Mouse (Mus musculus) erythroblast, adult 5-6 weeks (primary cell): ENCODE results near the gene Sez6l2. TPM values are rescaled to one million over a fixed set of nuclear protein-coding genes. Genes with fewer than 3 reads are reported as not detected.

Experiments
- ATAC-seq: replicated peaks from 2 replicates; pipeline ENCODE4 v1.8.0; 2016; ENCODE audit warnings: moderate number of reproducible peaks, mild to moderate bottlenecking, moderate TSS enrichment, inconsistent platforms; ENCODE audit not compliant: poor library complexity, low FRiP score, severe bottlenecking
- total RNA-seq, 2 experiments: library from RNA; stranded (forward) in 1 of 2; stranded (reverse) in 1 of 2; fragments of 150-400 nt in 1 of 2; fragments of 200-764, 138-1000 nt in 1 of 2; gene quantifications; 2 replicates each; pipeline versions ENCODE4 v1.2.3 to v1.2.4; 2015 to 2017; ENCODE audit warnings: low replicate concordance in 2 of 2

Sez6l2 gene
- total RNA-seq, 2 experiments from 2014 or later: not detected

DNA sequence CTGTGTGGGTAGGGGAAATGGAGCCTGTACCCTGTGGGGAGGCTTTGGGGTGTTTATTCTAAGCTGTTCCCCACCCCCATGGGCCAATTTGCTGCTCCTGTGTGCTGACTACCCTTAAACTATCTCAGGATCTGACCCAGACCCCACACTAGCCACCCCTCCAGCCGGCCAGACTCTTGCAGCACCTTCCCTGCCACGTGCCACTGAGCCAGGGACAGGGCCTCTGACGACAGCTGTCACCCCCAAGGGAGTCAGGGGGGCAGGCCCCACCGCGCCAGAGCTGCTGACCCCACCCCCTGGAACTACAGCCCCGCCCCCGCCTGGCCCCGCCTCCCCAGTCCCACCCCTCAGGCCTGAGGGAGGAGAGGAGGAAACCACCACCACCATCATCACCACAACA is 2.3 kb downstream of the Sez6l2 start:
- no peak for ATAC-seq

DNA sequence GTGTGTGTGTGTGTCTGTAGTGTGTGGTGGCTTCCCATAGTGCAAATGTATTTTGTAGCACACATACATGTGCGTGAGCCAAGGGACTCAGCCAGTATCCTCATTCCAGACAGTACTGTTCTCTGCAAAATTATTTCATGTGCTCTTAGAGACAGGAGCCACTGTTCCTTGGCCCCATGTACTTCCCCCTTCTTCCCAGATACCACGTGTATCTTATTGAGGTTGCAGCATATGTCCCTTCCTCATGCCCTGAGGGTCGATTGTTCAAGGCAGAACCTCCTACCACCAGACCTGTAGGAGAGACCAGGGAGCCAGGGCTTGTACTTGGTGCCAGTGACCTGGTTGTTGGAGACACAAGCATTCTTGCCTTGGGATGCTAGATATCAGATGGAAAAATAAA is 4.8 kb downstream of the Sez6l2 start:
- ATAC-seq: no peak

DNA sequence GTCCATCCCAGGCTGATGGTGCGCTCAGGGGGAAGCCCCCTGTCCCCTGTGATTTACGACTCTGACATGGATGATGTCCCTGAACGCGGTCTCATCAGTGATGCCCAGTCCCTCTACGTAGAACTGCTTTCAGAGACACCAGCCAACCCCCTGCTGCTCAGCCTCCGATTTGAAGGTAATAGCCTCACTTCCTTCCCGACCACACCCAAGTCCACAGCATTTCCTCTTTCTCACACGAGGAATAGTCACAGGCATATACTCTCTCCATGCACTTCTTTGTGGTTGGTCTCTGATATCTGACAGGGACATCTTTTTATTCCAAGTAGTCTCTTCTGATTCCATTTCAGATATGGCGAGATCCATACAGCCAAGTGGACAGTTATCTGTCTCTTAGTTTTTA is 9.4 kb downstream of the Sez6l2 start:
- no peak for ATAC-seq

DNA sequence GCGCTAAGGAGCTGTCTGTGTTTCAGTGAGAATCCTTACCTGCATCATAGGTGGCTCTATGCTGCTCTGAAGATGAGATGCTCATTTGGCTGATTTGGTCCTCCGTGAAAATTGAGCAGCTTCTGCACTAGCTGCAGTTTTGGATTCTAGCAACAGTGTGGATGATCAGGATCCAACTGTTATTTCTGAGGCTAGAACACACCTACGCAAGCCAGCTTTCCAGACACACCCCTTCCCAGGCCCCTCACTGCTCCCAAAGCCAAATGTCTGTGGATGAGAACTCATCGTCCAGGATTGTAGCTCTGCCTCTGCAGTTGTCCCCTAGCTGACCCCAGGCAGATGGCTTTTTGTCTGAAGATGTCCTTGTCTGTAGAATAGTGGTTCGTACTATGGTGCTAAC is 10.7 kb downstream of the Sez6l2 start:
- no peak for ATAC-seq

DNA sequence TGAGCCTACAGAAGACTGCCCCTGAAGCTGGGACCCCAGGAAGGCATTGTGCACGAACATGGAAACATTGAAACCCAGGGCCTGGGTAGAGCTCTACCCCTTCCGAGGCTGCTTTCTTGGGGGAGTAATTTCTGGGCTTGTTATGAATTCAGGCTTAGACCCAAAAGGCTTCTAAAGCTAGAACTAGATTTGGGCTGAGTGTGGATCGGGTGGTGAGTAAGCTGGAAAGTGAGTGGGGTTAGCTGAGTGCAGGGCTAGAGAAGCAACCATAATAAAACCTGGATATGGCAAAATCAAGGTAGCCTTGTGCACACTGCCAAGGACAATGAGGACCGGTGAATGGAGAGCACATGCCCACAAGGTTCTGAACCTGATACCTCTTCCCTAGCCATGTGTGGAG is 11.6 kb downstream of the Sez6l2 start:
- no peak for ATAC-seq

DNA sequence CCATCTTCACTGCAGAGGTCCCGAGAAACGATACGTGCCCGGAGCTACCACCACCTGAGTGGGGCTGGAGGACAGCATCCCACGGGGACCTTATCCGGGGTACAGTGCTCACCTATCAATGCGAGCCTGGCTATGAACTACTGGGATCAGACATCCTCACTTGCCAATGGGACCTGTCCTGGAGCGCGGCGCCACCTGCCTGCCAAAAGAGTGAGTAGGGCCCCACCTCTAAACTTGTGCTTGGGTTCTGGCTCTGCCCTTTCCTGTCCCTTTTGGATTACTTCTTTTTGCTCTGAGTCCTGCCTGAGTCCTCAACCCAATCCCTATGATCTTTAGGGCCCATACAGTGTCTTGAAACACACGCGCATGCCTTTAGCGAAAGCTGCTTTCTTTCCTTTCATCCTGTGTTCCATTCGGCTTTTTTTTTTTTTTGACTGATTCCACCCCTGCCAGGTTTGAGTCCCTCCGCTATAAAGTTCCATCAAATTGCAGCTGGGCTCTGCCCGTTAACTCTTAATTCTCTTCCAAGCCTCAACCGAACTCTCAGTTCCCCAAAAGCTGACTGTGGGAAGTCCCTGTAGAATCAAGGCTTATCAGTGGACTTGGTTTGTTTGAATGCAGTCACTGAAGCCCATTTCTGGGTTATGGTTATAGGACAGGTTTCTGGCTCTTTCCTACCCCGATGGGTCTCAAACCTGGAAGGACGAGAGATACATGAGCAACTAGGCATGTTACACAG is 13.4 kb downstream of the Sez6l2 start:
- ATAC-seq: no peak

DNA sequence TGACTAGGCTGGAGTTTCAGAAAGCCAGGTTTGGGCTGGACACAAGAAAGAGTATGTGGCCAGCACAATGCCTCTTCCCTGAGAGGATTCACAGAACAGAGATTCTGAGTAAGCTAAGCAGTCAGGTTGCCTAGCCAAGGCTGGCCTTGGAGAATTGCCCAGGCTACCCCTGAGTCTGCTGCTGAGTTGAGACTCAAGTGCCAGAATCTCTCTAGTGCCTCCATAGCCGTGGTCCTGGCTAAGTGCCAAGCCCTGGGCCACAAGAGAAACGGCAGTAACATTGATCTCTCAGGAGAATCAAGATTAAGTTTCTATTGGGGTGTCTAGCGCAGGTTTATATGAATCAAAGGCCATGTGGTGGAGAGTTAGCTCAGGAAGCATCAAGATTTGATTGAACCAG is 15.2 kb downstream of the Sez6l2 start:
- no peak for ATAC-seq

DNA sequence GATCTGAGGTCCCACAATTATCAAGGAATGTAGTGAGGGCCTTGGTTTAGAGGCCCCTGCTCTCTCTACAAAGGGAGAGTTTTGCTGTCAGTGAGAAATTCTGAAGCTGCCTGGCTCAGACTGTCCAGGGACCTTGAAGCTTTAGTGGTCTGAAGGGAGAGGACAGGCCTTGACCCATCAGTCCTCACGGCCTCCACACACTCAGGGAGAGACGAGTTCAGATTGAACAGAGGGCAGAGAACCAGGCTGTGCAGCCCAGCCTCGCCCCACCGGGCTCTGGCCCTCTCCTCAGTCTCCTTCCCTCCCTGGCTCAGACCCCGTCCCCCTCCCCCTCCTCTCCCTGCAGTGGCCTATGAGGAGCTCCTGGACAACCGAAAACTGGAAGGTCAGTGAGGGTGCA is 17.0 kb downstream of the Sez6l2 start:
- ATAC-seq: no peak

DNA sequence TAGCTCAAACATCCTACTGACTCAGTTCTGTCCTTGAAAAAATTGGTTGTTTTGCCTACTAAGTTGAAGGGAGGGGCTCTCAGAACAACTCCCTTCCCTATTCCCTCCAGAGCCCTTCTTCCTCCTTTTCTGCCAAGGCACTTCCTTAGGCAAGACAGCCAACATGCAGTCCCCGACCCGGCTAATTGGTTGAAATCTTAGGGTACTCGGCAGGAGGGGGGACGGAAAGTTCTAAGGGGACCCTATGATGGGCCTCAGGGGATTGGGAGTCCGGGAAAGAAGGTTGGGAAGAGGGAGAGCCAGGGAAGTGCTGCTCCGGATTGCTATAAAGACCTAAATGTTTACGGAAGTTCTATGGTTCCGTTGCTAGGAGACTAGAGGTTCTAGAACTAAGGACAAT is 25.1 kb downstream of the Sez6l2 start:
- ATAC-seq: no peak

DNA sequence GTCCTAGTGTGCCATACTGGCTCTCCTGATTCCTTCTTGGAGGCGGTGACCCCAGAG is 25.4 kb downstream of the Sez6l2 start, which contains the start of gene Cdipt:
Gene Cdipt, plus strand, starts transcription at position 22 of the 57 bp plus-strand sequence.
- ATAC-seq: no peak

DNA sequence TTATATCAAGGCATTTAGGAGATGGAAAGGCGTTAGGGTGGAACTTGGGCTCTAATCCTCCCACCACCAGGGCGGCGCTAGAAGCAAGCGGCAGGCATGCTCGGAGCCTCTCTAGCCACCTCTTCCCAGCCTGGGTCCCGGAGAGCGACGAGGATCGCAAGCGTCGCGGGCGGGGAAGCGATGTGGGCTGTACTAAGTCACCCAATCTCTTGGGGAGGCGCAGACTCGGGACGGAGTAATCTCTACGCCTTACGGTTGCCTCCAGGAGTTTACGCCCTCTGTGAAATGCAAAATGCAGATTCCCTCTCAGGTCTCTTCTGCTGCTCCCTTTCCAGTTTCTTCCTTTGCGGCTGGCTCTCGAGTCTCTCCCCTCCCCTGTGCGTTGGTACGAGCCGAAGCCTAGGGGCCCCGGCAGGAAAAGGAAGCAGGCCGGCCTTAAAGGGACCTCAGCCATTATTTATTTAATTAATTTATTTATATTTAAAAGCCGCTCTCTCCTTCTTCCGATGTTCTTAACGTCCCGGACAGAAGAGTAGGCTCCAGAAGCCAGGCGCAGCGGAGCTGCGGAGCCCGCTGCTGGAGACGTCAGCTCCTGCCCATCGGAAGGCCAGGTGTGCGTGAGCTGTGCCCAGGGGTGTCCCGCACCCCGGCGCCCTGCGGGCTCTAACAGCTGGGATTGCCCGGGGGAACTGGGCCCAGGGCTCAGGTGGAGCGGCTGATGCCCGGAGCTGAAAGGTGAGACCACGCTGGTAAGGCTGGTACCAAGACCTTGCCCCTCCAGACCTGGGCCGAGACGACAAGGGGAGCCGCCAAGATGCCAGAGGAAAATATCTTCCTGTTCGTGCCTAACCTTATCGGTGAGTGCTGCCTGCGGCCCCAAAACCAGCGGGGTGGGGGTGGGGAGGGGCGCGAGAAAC is 25.8 kb downstream of the Sez6l2 start, which contains the start of gene Cdiptos:
Gene Cdiptos, minus strand, starts transcription at position 149 of the 917 bp plus-strand sequence.
- peak; percentile 93 for ATAC-seq

DNA sequence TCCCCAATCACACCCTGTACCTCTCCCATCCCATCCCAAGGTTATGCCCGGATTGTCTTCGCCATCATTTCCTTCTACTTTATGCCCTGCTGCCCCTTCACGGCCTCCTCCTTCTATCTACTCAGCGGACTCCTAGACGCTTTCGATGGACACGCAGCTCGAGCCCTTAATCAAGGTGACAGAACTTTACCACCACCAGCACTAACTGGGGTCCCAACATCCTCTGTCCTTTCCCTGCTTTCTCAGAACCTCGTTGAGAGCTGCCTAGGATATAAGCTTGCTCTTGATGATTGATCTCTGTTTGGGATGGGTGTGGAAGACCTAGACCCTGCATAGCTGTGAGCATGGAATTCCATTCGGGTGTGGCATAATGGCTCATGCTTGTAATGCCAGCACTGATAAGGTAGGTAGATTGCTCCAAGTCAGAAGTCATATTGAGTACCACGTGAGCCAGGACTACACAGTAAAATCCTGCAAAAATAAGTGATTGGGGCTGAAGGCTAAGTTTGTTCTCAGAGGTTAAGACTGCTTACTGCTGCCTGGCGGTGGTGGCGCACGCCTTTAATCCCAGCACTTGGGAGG is 26.6 kb downstream of the Sez6l2 start:
- no peak for ATAC-seq

DNA sequence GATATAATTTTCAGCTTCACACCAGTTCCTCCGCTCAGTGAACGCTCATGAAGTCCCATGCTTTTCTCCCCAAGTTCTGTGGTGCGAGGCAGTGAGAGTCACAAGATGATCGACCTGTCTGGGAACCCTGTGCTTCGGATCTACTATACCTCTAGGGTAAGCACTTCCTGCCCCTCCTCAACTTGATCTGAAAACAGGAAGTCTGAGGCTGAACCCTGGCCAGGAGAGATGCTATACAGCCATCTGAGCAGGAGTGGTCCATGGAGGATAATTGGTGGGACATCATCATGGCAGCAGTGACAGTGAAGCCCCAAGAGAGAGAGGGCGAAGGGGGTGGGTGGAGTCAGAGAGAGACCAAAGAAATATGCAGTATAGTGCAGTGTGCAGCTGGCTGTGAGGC is 28.5 kb downstream of the Sez6l2 start:
- no peak for ATAC-seq

DNA sequence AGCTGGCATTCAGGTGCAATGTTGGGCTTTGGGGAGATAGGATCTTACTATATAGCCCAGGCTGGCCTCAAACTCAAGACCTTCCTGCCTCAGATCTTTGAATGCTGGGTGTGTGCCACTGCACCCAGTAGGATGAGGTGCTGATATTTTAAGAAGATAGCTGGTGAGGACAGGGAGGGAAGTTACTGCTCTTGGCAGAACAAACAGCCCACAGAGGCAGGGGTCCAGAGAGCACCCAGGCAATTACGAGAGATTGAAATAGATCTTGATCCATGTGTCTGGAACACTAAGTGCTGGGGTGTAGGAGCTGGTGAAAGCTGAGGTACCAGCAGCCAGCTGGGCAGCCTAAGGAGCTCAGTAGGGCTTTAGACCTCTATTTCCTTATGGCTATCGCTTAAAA is 31.2 kb downstream of the Sez6l2 start:
- no peak for ATAC-seq

DNA sequence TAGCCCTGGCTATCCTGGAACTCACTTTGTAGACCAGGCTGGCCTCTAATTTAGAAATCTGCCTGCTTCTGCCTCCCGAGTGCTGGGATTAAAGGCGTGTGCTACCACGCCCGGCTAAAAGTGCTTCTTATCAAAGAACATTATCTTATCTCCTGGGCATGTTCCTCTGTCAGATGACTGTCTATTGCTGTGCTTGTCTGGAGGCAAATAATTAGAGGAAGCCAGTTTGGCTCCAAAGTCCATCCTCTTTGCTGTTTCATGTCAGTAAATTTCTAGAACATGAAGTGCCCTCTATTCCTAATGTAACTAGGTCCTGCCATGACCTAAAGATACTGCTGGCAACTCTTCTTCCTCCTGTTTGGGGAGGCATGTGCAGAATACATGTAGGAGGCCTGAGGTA is 31.7 kb downstream of the Sez6l2 start:
- no peak for ATAC-seq

DNA sequence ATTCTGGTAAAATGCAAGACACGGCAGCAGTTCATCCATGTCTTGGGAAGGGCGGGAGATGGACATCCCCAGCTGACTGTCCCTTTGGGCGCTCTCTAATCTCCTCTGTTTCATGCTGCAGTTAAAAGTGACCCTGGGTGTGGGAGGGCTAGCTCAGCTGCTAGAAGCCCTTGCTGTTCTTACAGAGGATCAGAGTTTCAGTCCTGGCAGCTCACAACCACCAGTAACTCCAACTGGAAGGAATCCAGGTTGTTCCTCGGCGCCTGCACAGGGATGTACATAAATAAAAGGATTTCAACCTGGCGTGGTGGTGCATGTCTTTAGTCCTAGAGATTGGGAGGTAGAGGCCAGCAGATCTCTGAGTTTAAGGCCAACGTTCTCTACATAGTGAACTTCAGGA is 32.8 kb downstream of the Sez6l2 start:
- ATAC-seq: no peak

DNA sequence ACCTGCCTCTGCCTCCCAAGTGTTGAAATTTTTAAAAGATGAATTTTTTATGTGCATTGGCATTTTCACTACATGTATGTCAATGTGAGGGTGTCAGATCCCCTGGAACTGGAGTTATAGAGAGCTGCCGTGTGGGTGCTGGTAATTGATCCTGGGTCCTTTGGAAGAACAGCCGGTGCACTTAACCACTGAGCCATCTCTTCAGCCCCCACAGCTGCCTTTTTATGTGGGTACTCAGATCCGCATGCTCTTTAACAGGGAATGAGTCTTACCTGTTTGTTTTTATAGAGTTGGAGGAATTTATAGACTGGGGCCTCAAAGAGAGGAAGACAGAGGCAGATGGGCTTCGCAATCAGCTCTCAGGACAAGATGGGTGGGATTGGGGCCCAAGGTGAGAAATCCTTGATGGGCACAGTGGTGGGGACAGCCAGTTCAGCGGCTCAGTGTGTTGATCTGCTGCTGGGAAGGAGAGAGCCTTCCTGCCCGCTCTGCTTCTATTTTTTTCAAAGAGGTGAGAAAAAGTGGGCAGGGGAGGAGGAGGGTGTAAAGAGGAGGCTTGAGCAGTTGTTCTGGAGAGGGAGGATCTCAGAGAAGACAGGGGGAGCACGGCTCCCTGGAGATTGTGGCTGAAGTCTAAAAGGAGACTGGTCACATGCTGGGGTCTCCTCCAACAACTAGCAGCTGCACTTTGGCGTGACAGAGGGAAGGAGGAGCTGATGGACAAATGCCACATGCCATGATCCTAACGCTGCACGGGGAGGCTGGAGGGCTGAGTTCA is 34.5 kb downstream of the Sez6l2 start:
- ATAC-seq: no peak

DNA sequence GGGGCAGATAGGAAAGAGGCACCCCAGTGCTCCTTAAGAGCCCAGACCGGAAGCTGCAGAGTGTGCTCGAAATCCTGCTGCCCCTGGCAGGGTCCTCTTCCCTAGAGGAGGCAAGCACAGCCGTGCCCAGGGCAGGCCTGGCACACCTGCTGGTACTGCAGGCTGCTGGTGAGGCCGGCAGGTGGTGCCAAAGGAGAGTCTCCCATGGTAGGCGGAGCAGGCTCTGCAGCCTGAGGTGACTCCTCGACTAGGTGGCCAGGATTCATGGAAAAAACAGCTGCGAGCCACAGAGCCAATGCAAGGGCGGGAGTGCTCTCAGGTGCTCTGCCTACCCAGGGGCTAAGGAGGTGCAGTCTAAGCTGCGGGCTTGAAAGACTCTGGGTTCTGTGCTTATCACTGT is 36.0 kb downstream of the Sez6l2 start:
- ATAC-seq: peak; percentile 67

DNA sequence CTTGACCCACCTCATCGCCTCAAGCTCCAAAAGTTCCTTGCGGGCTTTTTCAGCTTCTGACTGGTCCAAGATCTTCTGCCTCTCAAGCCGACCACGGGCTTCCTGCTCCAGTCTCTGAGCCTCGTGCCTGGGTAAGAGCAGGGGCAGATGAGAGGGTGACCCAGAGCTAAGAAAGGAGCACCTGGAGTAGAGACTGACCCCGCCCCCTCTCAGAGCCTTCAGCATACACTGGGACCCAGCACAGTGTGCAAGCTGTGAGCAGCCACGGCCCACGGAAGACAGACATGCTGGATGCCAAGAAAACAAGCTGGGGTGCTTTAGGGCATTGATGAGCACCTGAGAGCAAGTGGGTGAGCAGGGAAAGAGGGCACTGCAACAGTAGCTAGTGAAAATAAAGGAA is 38.5 kb downstream of the Sez6l2 start:
- ATAC-seq: no peak

DNA sequence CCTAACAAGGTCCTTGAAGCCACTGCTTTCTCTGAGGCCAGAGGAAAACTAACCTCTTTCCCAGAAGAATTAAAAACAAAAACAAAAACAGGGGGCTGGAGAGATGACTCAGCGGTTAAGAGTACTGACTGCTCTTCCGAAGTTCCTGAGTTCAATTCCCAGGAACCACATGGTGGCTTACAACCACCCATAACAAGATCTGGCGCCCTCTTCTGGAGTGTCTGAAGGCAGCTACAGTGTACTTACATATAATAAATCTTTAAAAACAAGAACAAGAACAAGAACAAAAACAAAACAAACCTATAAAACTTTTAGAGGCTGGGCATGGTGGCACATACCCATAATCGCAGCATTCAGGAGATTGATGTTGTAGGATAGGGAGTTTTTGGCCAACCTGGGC is 46.1 kb downstream of the Sez6l2 start:
- no peak for ATAC-seq

DNA sequence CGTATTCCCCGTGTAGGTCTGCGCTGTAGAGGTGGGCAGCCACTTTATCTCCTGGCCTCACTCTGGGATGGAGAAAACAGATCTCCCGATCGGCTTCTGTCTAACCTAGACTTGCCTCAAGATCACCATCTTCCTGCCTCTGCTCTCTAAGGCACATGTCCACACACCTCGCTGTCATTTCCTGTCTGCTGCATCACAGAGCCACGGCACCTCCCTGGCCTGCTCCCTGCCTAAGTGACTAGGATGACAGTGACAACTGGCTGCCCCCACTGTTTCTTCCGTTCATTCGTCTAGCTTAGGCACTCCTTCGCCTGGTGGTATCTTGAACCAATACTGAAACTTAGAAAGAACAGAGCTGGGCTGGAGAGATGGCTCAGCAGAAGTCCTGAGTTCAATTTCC is 49.2 kb downstream of the Sez6l2 start:
- no peak for ATAC-seq
